Mouse (Mus musculus) forebrain, postnatal 0 days (tissue): ENCODE data around the gene Gm26566. TPM values are rescaled to one million over a fixed set of nuclear protein-coding genes. Genes with fewer than 3 reads are reported as not detected.

Source experiments
- ATAC-seq: fragments of 200-750 bp; cut with Nextera tagmentation; 2 replicates; pipeline ENCODE4 v1.8.0; 2017; ENCODE audit warnings: mild to moderate bottlenecking, moderate library complexity
- DNase-seq: peaks from one replicate; pipeline ENCODE4 v3.0.0-alpha.2; 2015
- H3K27ac ChIP-seq: fragments of 300-500 bp; sonication (generic); 2 replicates; pipeline ENCODE4 v1.5.1; 2014; ENCODE audit warnings: low read depth, mild to moderate bottlenecking, antibody characterized with exemption, low read length, moderate library complexity, mixed read lengths
- H3K27me3 ChIP-seq: fragments of 300-500 bp; sonication (generic); 2 replicates; pipeline ENCODE4 v1.6.1; 2014; ENCODE audit warnings: mild to moderate bottlenecking, low read length, mixed read lengths; ENCODE audit not compliant: insufficient read depth
- H3K36me3 ChIP-seq: fragments of 300-500 bp; sonication (generic); 2 replicates; pipeline ENCODE4 v1.6.1; 2014; ENCODE audit warnings: mild to moderate bottlenecking, moderate library complexity; ENCODE audit not compliant: insufficient read depth
- H3K4me1 ChIP-seq: fragments of 300-500 bp; sonication (generic); 2 replicates; pipeline ENCODE4 v1.6.1; 2014; ENCODE audit warnings: antibody characterized with exemption; ENCODE audit not compliant: insufficient read depth
- H3K4me2 ChIP-seq: fragments of 300-500 bp; sonication (generic); 2 replicates; pipeline ENCODE4 v1.6.1; 2014; ENCODE audit warnings: low read depth, mild to moderate bottlenecking, moderate library complexity
- H3K4me3 ChIP-seq: fragments of 300-500 bp; sonication (generic); 2 replicates; pipeline ENCODE4 v1.5.1; 2014; ENCODE audit warnings: low read depth, low read length, mixed read lengths
- H3K9ac ChIP-seq: fragments of 300-500 bp; sonication (generic); 2 replicates; pipeline ENCODE4 v1.6.1; 2014; ENCODE audit warnings: mild to moderate bottlenecking
- H3K9me3 ChIP-seq: fragments of 300-500 bp; sonication (generic); 2 replicates; pipeline ENCODE4 v1.6.1; 2016; ENCODE audit warnings: low read length
- CTCF ChIP-seq: sonication (generic); IDR thresholded peaks from 2 replicates; pipeline ENCODE4 v1.5.1; 2016; ENCODE audit warnings: antibody characterized with exemption, control low read depth, low read depth
- WGBS: fragments of 180-500 bp; shearing (Covaris S2); extraction: QIAGEN DNeasy Blood & Tissue Kit; methylation state at CpG from one replicate; pipeline ENCODE4 v1.1.7; 2014; 5-methylcytosine and 5-hydroxymethylcytosine counted together
- polyA plus RNA-seq: library from polyadenylated mRNA; unstranded; fragments of >200 nt; fragmentation: Nextera tagmentation; extraction: Ambion mirVana; gene quantifications from 2 replicates; pipeline ENCODE4 v1.2.1, GENCODE M21; 2015
- total RNA-seq: library from RNA; depleted of rRNA; stranded (reverse); fragments of >200 nt; gene quantifications from 2 replicates; pipeline ENCODE4 v1.2.3, GENCODE M21; 2014

Gene Gm26566
- total and polyA plus RNA-seq, 2 experiments from 2014 or later: 0.84 to 2.9 TPM

GRCm38 (mm10) chr4:88707128-88707826 lies 14.3 kb upstream of the Gm26566 start:
- Histone ChIP-seq H3K4me1 (no peaks in the 10 kb centered on the region), H3K36me3 (0 out of 2 replicates have a peak, but pooled peaks cover 3% of the 10 kb centered on the region), H3K27ac (no peak overlapping the region), H3K9me3 (no peaks in the 10 kb centered on the region), H3K4me2 (no peak overlapping the region), H3K9ac (no peak overlapping the region), H3K4me3 (no peak overlapping the region), H3K27me3 (no peaks in the 10 kb centered on the region)
- no peak for ATAC-seq
- no peak for TF ChIP-seq CTCF
- WGBS: 88% methylated on average over 1 of the region's 1 CpGs
- no peak for DNase-seq

GRCm38 (mm10) chr4:88714281-88714680 lies 7.3 kb upstream of the Gm26566 start:
- H3K4me3 ChIP-seq: no peak overlapping the region
- H3K9ac ChIP-seq: no peak overlapping the region
- ATAC-seq (no peak), DNase-seq (no peak)
- no peaks in the 10 kb centered on the region for H3K27me3 ChIP-seq
- no peak for TF ChIP-seq CTCF
- H3K4me1 ChIP-seq: 0 out of 2 replicates have a peak, but pooled peaks cover 10% of the 10 kb centered on the region
- no peaks in the 10 kb centered on the region for H3K9me3 ChIP-seq
- peaks cover 13% of the 10 kb centered on the region; the same call in 1 of the 2 replicates for H3K36me3 ChIP-seq
- WGBS: 83% methylated on average over 1 of the region's 1 CpGs
- H3K27ac ChIP-seq: no peak overlapping the region
- no peak overlapping the region for H3K4me2 ChIP-seq

DNA sequence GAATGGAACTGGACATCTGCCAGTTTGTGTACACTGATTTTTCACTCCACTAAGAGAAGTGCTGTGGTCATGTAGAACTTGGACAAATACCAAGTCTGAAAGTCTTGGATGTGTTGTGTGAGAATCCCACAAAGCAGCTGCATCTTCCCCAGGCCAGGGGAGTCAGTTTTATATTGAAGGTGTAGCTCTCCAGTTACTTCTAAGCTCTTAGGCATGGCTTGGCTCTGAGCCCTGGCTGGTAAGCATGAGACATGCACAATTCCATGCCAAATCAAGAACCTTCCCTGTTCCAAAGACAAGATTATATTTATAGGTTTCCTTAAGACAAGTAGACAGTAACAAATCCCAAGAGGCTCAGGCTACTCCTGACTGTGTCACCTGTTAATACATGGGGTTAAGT lies 6.5 kb upstream of the Gm26566 start:
- no peak overlapping the region for H3K4me2 ChIP-seq
- H3K9ac ChIP-seq: no peak overlapping the region
- peaks cover 13% of the 10 kb centered on the region; the same call in 1 of the 2 replicates for H3K36me3 ChIP-seq
- H3K4me3 ChIP-seq: no peak overlapping the region
- H3K9me3 ChIP-seq: no peaks in the 10 kb centered on the region
- no peak for DNase-seq
- TF ChIP-seq CTCF: no peak
- no peaks in the 10 kb centered on the region for H3K27me3 ChIP-seq
- H3K4me1 ChIP-seq: peaks cover 11% of the 10 kb centered on the region
- H3K27ac ChIP-seq: no peak overlapping the region
- ATAC-seq: no peak

GRCm38 (mm10) chr4:88718715-88719114 lies 2.9 kb upstream of the Gm26566 start:
- ATAC-seq (no peak), DNase-seq (no peak)
- Histone ChIP-seq H3K4me2 (peak overlapping the region; percentile 46), H3K9me3 (no peaks in the 10 kb centered on the region), H3K9ac (peak overlapping the region; percentile 18; the same call in 1 of the 2 replicates), H3K27me3 (no peaks in the 10 kb centered on the region), H3K27ac (no peak overlapping the region), H3K36me3 (peaks cover 8% of the 10 kb centered on the region; the same call in 1 of the 2 replicates), H3K4me3 (peak overlapping the region; percentile 27), H3K4me1 (peaks cover 24% of the 10 kb centered on the region)
- WGBS: 33% methylated on average over 1 of the region's 1 CpGs
- TF ChIP-seq CTCF: no peak

GRCm38 (mm10) chr4:88723497-88724090 lies 2.0 kb downstream of the Gm26566 start:
- 69% methylated on average over 8 of the region's 8 CpGs for WGBS
- Histone ChIP-seq H3K27ac (no peak overlapping the region), H3K4me2 (no peak overlapping the region), H3K4me1 (peaks cover 20% of the 10 kb centered on the region), H3K27me3 (no peaks in the 10 kb centered on the region; the same call in 1 of the 2 replicates), H3K4me3 (no peak overlapping the region), H3K9ac (no peak overlapping the region), H3K36me3 (no peaks in the 10 kb centered on the region), H3K9me3 (no peaks in the 10 kb centered on the region)
- DNase-seq: no peak
- ATAC-seq: no peak
- TF ChIP-seq CTCF: no peak

DNA sequence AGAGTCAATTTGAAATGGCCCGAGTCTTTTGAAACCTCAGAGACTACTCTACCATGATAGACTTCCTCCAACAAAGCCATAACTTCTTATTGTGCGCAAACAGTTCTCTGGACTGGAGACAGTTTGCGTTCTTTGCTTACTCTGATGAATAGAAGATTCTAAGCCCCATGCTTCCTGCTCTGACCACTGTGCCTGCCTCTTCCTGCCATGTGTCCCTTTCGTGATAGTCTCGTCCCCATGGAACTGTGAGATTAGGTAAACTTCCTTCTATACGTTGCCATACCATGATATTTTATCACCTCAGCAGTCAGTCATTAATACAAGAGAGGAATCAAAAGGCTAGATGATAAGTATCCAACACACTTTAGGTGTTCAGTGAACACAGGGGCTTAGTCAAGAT lies 5.1 kb downstream of the Gm26566 start:
- Histone ChIP-seq H3K27me3 (no peaks in the 10 kb centered on the region; the same call in 1 of the 2 replicates), H3K4me3 (no peak overlapping the region), H3K4me2 (no peak overlapping the region), H3K9ac (no peak overlapping the region), H3K36me3 (no peaks in the 10 kb centered on the region), H3K9me3 (no peaks in the 10 kb centered on the region), H3K4me1 (no peaks in the 10 kb centered on the region), H3K27ac (no peak overlapping the region)
- TF ChIP-seq CTCF: no peak
- 88% methylated on average over 6 of the region's 6 CpGs for WGBS
- DNase-seq (no peak), ATAC-seq (no peak)

DNA sequence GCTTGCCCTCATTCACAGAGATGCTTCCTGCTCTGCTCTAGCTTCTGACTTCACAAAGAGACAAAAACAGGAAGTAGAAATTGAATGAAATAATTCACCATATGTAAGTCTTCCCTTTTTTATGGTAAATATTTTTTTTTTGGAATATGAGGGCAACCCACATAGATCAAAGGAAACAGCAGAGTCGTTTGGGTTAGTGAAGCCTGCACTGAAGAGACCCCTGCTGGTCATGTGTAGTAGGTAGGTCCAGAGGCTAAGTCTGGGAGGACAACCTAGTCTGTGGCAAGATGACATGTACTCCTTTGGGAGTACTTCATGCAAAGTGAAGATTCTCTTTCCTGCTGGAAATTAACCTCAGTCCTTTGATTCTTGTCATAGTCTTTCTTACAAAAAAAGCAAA lies 5.7 kb downstream of the Gm26566 start:
- ATAC-seq (no peak), DNase-seq (no peak)
- Histone ChIP-seq H3K27me3 (no peaks in the 10 kb centered on the region; the same call in 1 of the 2 replicates), H3K4me3 (no peak overlapping the region), H3K9me3 (no peaks in the 10 kb centered on the region), H3K36me3 (no peaks in the 10 kb centered on the region), H3K4me1 (no peaks in the 10 kb centered on the region), H3K4me2 (no peak overlapping the region), H3K9ac (no peak overlapping the region), H3K27ac (no peak overlapping the region)
- WGBS: 5% methylated on average over 1 of the region's 1 CpGs
- peak; percentile 60 for TF ChIP-seq CTCF
